In genomic region chr10:128232420-128232985, GRCm38 (mm10) we compare ENCODE assay signal across 8 mouse cellular contexts. TPM values are rescaled to one million over a fixed set of nuclear protein-coding genes. Genes with fewer than 3 reads are reported as not detected.
DNase-seq lines count a peak whose midpoint lies in the region; ATAC-seq and TF ChIP-seq lines count a peak whose summit lies in the region.

No protein-coding gene starts in this region.

- no peaks in the 10 kb centered on the region for H3K4me1 ChIP-seq in forebrain, postnatal 0 days (ENCODE audit: insufficient read depth)

- WGBS in forebrain, postnatal 0 days, result 0% methylated on average over 14 of the region's 14 CpGs

- H3K9me3 ChIP-seq in forebrain, postnatal 0 days (ENCODE audit: low read length), result no peaks in the 10 kb centered on the region

- no peaks in the 10 kb centered on the region for H3K36me3 ChIP-seq in forebrain, postnatal 0 days (ENCODE audit: insufficient read depth)

- peak overlapping the region; percentile 67 for H3K4me2 ChIP-seq in forebrain, postnatal 0 days (ENCODE audit: low read depth)

- H3K27me3 ChIP-seq in forebrain, postnatal 0 days (ENCODE audit: insufficient read depth, low read length), result no peaks in the 10 kb centered on the region

- H3K9ac ChIP-seq in forebrain, postnatal 0 days, result peak overlapping the region; percentile 81

- H3K4me3 ChIP-seq in forebrain, postnatal 0 days (ENCODE audit: low read depth, low read length), result peak overlapping the region; percentile 74

- H3K27ac ChIP-seq in forebrain, postnatal 0 days (ENCODE audit: low read depth, low read length), result peak overlapping the region; percentile 93

- DNase-seq in gastrocnemius, postnatal 10 days, result peak; percentile 28
- no peak for DNase-seq in gastrocnemius, postnatal 36 days
- DNase-seq in cerebellum, adult 8-10 months, result peak; percentile 71
- peak; percentile 83 for DNase-seq in forebrain, postnatal 0 days
- DNase-seq in induced T-regulatory cell, adult 2 months (ENCODE audit: low read depth), result peak; percentile 91
- peak; percentile 21 to 39 for DNase-seq in left cerebral cortex, adult 8-10 months (ENCODE audit: low spot score in 2 of 2)
- peak; percentile 48 for DNase-seq in right cerebral cortex, postnatal 25 days

- peak; percentile 54 for ATAC-seq in forebrain, postnatal 0 days
- peak; percentile 61 for ATAC-seq in megakaryocyte, adult 5-6 weeks (ENCODE audit: poor library complexity, severe bottlenecking)

- intact Hi-C loops in gastrocnemius, postnatal 36 days (cut with DNase I), result loop anchor here (1.0 kb wide), 1 partner anchor 20 kb away; no protein-coding TSS in a partner anchor

- peak; percentile 84 for TF ChIP-seq CTCF in forebrain, postnatal 0 days (IDR thresholded peaks at IDR 0.05; ENCODE audit: low read depth)

RNA-seq across cellular contexts. Expression of gene Timeless, which starts 0.6 kb away (rescaled TPM):
- total RNA-seq in gastrocnemius, postnatal 10 days (2021), result 1 to 10 TPM; 7.5 to 8.8 TPM
- 1 to 10 TPM; 1.7 to 2.2 TPM for total RNA-seq in gastrocnemius, postnatal 36 days (2021)
- 9.3 and 11.7 TPM in 2 replicates for total RNA-seq in forebrain, postnatal 0 days (2014; rRNA removed)
- polyA plus RNA-seq in forebrain, postnatal 0 days (2015; fragmentation: Nextera tagmentation; extraction: Ambion mirVana), result 7.7 and 9.9 TPM in 2 replicates
- 1 to 10 TPM; 6.4 to 9.9 (median 7.8) TPM for total RNA-seq in left cerebral cortex, adult 8-10 months (2022)
- 14.1 and 16.1 TPM in 2 replicates for total RNA-seq in megakaryocyte, adult 5-6 weeks (2015)
- 33.2 and 34.2 TPM in 2 replicates for total RNA-seq in megakaryocyte, adult 5-6 weeks (2017)

RNA-seq across cellular contexts. Expression of gene Mip, which starts 6.9 kb away (rescaled TPM):
- not detected for total RNA-seq in gastrocnemius, postnatal 10 days (2021)
- total RNA-seq in gastrocnemius, postnatal 36 days (2021), result not detected
- total RNA-seq in forebrain, postnatal 0 days (2014; rRNA removed), result 0.05 TPM in 1 of 2 replicates, not detected in the other
- not detected in 2 replicates for polyA plus RNA-seq in forebrain, postnatal 0 days (2015; fragmentation: Nextera tagmentation; extraction: Ambion mirVana)
- not detected for total RNA-seq in left cerebral cortex, adult 8-10 months (2022)
- total RNA-seq in megakaryocyte, adult 5-6 weeks (2015), result not detected in 2 replicates
- total RNA-seq in megakaryocyte, adult 5-6 weeks (2017), result 0.33 TPM in 1 of 2 replicates, not detected in the other

RNA-seq across cellular contexts. Expression of gene Spryd4, which starts 20.9 kb away (rescaled TPM):
- total RNA-seq in gastrocnemius, postnatal 10 days (2021), result 10 to 100 TPM; 36.9 to 37.7 TPM
- total RNA-seq in gastrocnemius, postnatal 36 days (2021), result 10 to 100 TPM; 31.8 to 32.3 TPM
- total RNA-seq in forebrain, postnatal 0 days (2014; rRNA removed), result 20.7 and 20.8 TPM in 2 replicates
- polyA plus RNA-seq in forebrain, postnatal 0 days (2015; fragmentation: Nextera tagmentation; extraction: Ambion mirVana), result 19.6 and 22.7 TPM in 2 replicates
- total RNA-seq in left cerebral cortex, adult 8-10 months (2022), result 1 to 10 TPM; 8.4 to 9.4 (median 9.2) TPM
- total RNA-seq in megakaryocyte, adult 5-6 weeks (2015), result 6.5 and 6.9 TPM in 2 replicates
- total RNA-seq in megakaryocyte, adult 5-6 weeks (2017), result 9.0 and 10.6 TPM in 2 replicates

RNA-seq across cellular contexts. Expression of gene Apon, which starts 21.4 kb away (rescaled TPM):
- under 1 TPM; 0.14 to 0.20 TPM for total RNA-seq in gastrocnemius, postnatal 10 days (2021)
- total RNA-seq in gastrocnemius, postnatal 36 days (2021), result not detected
- total RNA-seq in forebrain, postnatal 0 days (2014; rRNA removed), result not detected in 2 replicates
- polyA plus RNA-seq in forebrain, postnatal 0 days (2015; fragmentation: Nextera tagmentation; extraction: Ambion mirVana), result not detected in 2 replicates
- not detected for total RNA-seq in left cerebral cortex, adult 8-10 months (2022)
- 0.36 TPM in 1 of 2 replicates, not detected in the other for total RNA-seq in megakaryocyte, adult 5-6 weeks (2015)
- total RNA-seq in megakaryocyte, adult 5-6 weeks (2017), result 1.2 TPM in 1 of 2 replicates, not detected in the other

RNA-seq across cellular contexts. Expression of gene Apof, which starts 36.0 kb away (rescaled TPM):
- under 1 TPM in 1 of 2 experiments, not detected in 1; 0.20 TPM for total RNA-seq in gastrocnemius, postnatal 10 days (2021)
- total RNA-seq in gastrocnemius, postnatal 36 days (2021), result not detected
- total RNA-seq in forebrain, postnatal 0 days (2014; rRNA removed), result 0.38 and 0.54 TPM in 2 replicates
- polyA plus RNA-seq in forebrain, postnatal 0 days (2015; fragmentation: Nextera tagmentation; extraction: Ambion mirVana), result 0.12 and 0.26 TPM in 2 replicates
- total RNA-seq in left cerebral cortex, adult 8-10 months (2022), result under 1 TPM in 1 of 4 experiments, not detected in 3; 0.30 TPM
- 0.21 TPM in 1 of 2 replicates, not detected in the other for total RNA-seq in megakaryocyte, adult 5-6 weeks (2015)
- total RNA-seq in megakaryocyte, adult 5-6 weeks (2017), result not detected in 2 replicates

Comparison
In these comparisons a context has a peak if more than half of its experiments do, and no peak if none do; other contexts are left out.
1. DNase-seq: peak in gastrocnemius, postnatal 10 days (single experiment), cerebellum, adult 8-10 months (single experiment), forebrain, postnatal 0 days (single experiment), induced T-regulatory cell, adult 2 months (single experiment), left cerebral cortex, adult 8-10 months (2 of 2) and right cerebral cortex, postnatal 25 days (single experiment); none in gastrocnemius, postnatal 36 days (0 of 2).